Mouse (Mus musculus): ENCODE measurements at regions not wholly inside any gene's neighbourhood (a gene's known extent, or its start where the extent isn't known, plus 50 kb on each side); places are given as distances from the start of the nearest gene placed in this dataset.
"Not testable (repeated sequence)": the region's sequence is repeated elsewhere in the genome, so short reads cannot be mapped to it uniquely, and the experiment has no call there.

- peak; percentile 79 for DNase-seq (ENCODE audit: low read depth, low spot score)
These were observed 60.5 kb upstream of the Tmem200a start for GRCm38 (mm10) chr10:26139100-26140093.

- DNase-seq (ENCODE audit: low read depth, low spot score) = no peak
These were observed 73.7 kb upstream of the Tmem200a start for GRCm38 (mm10) chr10:26152586-26152985.

- DNase-seq (ENCODE audit: low read depth, low spot score) = no peak
These were observed 70.7 kb upstream of the Samd3 start for GRCm38 (mm10) chr10:26158786-26159185.

GRCm38 (mm10) chr10:26161139-26161538, 68.4 kb upstream of the Samd3 start:
- DNase-seq (ENCODE audit: low read depth, low spot score) = not testable (repeated sequence)

GRCm38 (mm10) chr10:26164531-26164930, 65.0 kb upstream of the Samd3 start:
- DNase-seq (ENCODE audit: low read depth, low spot score) = peak; percentile 49

DNA sequence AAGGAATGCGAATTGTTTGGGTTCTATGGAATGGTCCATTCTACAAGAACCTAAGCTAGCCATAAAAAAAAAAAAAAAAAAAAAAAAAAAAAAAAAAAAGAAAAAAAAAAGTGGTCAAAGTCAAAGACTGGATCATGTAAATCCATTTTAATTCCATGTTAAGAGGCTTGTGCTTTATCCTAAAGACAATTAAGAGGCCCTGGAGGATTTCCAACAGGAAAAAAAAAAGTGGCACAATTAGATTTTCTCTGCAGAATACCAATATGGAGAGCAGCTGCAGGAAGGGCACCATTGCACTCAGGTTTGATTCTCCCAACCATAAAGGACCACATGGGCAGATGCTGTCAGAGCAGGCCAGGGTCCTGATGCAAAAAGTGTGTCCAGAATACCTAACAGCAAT, 51.9 kb upstream of the Samd3 start:
- DNase-seq (ENCODE audit: low read depth, low spot score) = no peak

GRCm38 (mm10) chr10:26178356-26178755, 51.2 kb upstream of the Samd3 start:
- DNase-seq (ENCODE audit: low read depth, low spot score) = peak; percentile 58
